Mouse (Mus musculus): Measurements from ENCODE around the gene Coq10b.

- TF ChIP-seq POLR2A (IDR thresholded peaks at IDR 0.05; ENCODE audit: insufficient read depth, low read depth, low read length) (no peak), CTCF (IDR thresholded peaks at IDR 0.05) (no peak), EP300 (IDR thresholded peaks at IDR 0.05; ENCODE audit: insufficient read depth, low read depth, low read length) (no peak)
Observed at GRCm38 (mm10) chr1:55106919-55107585, 54.5 kb downstream of the Coq10b start.

Data from heart, adult 2 months (tissue).